In genomic region chr15:99712666-99713559, GRCm38 (mm10) we compare ENCODE assay signal across 14 mouse cellular contexts. TPM values are rescaled to one million over a fixed set of nuclear protein-coding genes. Genes with fewer than 3 reads are reported as not detected.
DNase-seq lines count a peak whose midpoint lies in the region; ATAC-seq and TF ChIP-seq lines count a peak whose summit lies in the region.
"Had no signal": no experiment of that assay in that cellular context is flagged by ENCODE, and none has a peak within 500 bp of the region (broad histone marks: within the 10 kb centered on the region; RNA-seq: fewer than 3 reads in every experiment).

No protein-coding gene starts in this region.

- no peak for ATAC-seq in forebrain, embryonic 13.5 days
- no peak for ATAC-seq in forebrain, embryonic 11.5 days (replicated peaks; ENCODE audit: low FRiP score)
- ATAC-seq in kidney, postnatal 0 days (replicated peaks; ENCODE audit: low FRiP score, low read depth) = peak; percentile 12; the same call in 1 of the 2 replicates
- no peak for ATAC-seq in hindbrain, embryonic 12.5 days (ENCODE audit: low FRiP score)
- ATAC-seq: activated CD4-positive, CD25-positive, alpha-beta regulatory T cell, adult 4 months had no signal

- no peak overlapping the region; the same call in 1 of the 2 replicates for H3K9ac ChIP-seq in forebrain, embryonic 13.5 days
- H3K9ac ChIP-seq in forebrain, embryonic 11.5 days (ENCODE audit: low read length) = no peak overlapping the region
- no peak overlapping the region for H3K9ac ChIP-seq in kidney, postnatal 0 days (ENCODE audit: low read depth, low read length)
- no peak overlapping the region for H3K9ac ChIP-seq in hindbrain, embryonic 12.5 days
- H3K9ac ChIP-seq: embryonic facial prominence, embryonic 12.5 days; limb, embryonic 15.5 days had no signal

- 69% methylated on average over 13 of the region's 13 CpGs for WGBS in forebrain, embryonic 13.5 days
- 72% methylated on average over 13 of the region's 13 CpGs for WGBS in forebrain, embryonic 11.5 days
- 50% methylated on average over 13 of the region's 13 CpGs for WGBS in kidney, postnatal 0 days
- 71% methylated on average over 13 of the region's 13 CpGs for WGBS in hindbrain, embryonic 12.5 days
- 63% methylated on average over 13 of the region's 13 CpGs for WGBS in lung, adult 2 months

- no peak for DNase-seq in forebrain, embryonic 11.5 days (ENCODE audit: low spot score)
- DNase-seq in kidney, postnatal 0 days (ENCODE audit: low spot score) = no peak
- DNase-seq in kidney, postnatal 36 days = no peak
- DNase-seq in ES-CJ7 (ENCODE audit: low read depth, low spot score) = peak; percentile 59
- no peak for DNase-seq in lung, adult 2 months
- DNase-seq in right cerebral cortex, postnatal 4 days = no peak
- DNase-seq: lung, postnatal 4 days; right cerebral cortex, postnatal 25 days had no signal

- no peak overlapping the region for H3K4me3 ChIP-seq in forebrain, embryonic 13.5 days
- H3K4me3 ChIP-seq in forebrain, embryonic 11.5 days (ENCODE audit: low read depth, low read length) = no peak overlapping the region
- H3K4me3 ChIP-seq in kidney, postnatal 0 days (replicated peaks; ENCODE audit: low read depth, low read length) = no peak overlapping the region
- no peak overlapping the region for H3K4me3 ChIP-seq in hindbrain, embryonic 12.5 days
- no peak overlapping the region for H3K4me3 ChIP-seq in lung, adult 2 months (replicated peaks; ENCODE audit: extremely low read depth, low read depth, low read length)
- H3K4me3 ChIP-seq: embryonic facial prominence, embryonic 12.5 days; limb, embryonic 15.5 days had no signal

- H3K27me3 ChIP-seq in forebrain, embryonic 13.5 days = no peaks in the 10 kb centered on the region
- no peaks in the 10 kb centered on the region for H3K27me3 ChIP-seq in forebrain, embryonic 11.5 days (ENCODE audit: control insufficient read depth, insufficient read depth, low read length)
- no peaks in the 10 kb centered on the region for H3K27me3 ChIP-seq in kidney, postnatal 0 days (ENCODE audit: insufficient read depth, low read length)
- no peaks in the 10 kb centered on the region for H3K27me3 ChIP-seq in hindbrain, embryonic 12.5 days
- H3K27me3 ChIP-seq: embryonic facial prominence, embryonic 12.5 days; limb, embryonic 15.5 days had no signal

- peaks cover 24% of the 10 kb centered on the region for H3K4me1 ChIP-seq in forebrain, embryonic 13.5 days
- 0 out of 2 replicates have a peak, but pooled peaks cover 2% of the 10 kb centered on the region for H3K4me1 ChIP-seq in forebrain, embryonic 11.5 days (replicated peaks; ENCODE audit: control insufficient read depth, insufficient read depth, low read length)
- H3K4me1 ChIP-seq in kidney, postnatal 0 days (replicated peaks; ENCODE audit: insufficient read depth, low read length) = peaks cover 10% of the 10 kb centered on the region
- peaks cover 23% of the 10 kb centered on the region for H3K4me1 ChIP-seq in hindbrain, embryonic 12.5 days
- no peaks in the 10 kb centered on the region for H3K4me1 ChIP-seq in lung, adult 2 months (ENCODE audit: control insufficient read depth, insufficient read depth, low read length)

- H3K4me2 ChIP-seq in forebrain, embryonic 13.5 days = no peak overlapping the region
- no peak overlapping the region for H3K4me2 ChIP-seq in forebrain, embryonic 11.5 days (ENCODE audit: low read depth, low read length, severe bottlenecking)
- no peak overlapping the region for H3K4me2 ChIP-seq in kidney, postnatal 0 days (ENCODE audit: low read length)
- H3K4me2 ChIP-seq in hindbrain, embryonic 12.5 days (replicated peaks) = no peak overlapping the region
- H3K4me2 ChIP-seq: embryonic facial prominence, embryonic 12.5 days; limb, embryonic 15.5 days had no signal

- no peak for TF ChIP-seq CTCF in kidney, postnatal 0 days (IDR thresholded peaks at IDR 0.05; ENCODE audit: low read depth)
- TF ChIP-seq CTCF in lung, adult 2 months (IDR thresholded peaks at IDR 0.05; ENCODE audit: insufficient read depth, low read length) = no peak

- H3K27ac ChIP-seq in forebrain, embryonic 13.5 days = peak overlapping the region; percentile 84
- H3K27ac ChIP-seq in forebrain, embryonic 11.5 days (ENCODE audit: low read depth, low read length) = no peak overlapping the region
- H3K27ac ChIP-seq in kidney, postnatal 0 days = 0 out of 2 replicates have a peak overlapping the region, but pooled peaks have one; percentile 8
- peak overlapping the region; percentile 44; the same call in 1 of the 2 replicates for H3K27ac ChIP-seq in hindbrain, embryonic 12.5 days
- H3K27ac ChIP-seq: embryonic facial prominence, embryonic 12.5 days; limb, embryonic 15.5 days had no signal

- peaks cover 78% of the 10 kb centered on the region for H3K36me3 ChIP-seq in forebrain, embryonic 13.5 days (ENCODE audit: poor library complexity, severe bottlenecking)
- peaks cover 12% of the 10 kb centered on the region; the same call in 1 of the 2 replicates for H3K36me3 ChIP-seq in forebrain, embryonic 11.5 days (ENCODE audit: control insufficient read depth, insufficient read depth, low read length)
- peaks cover 46% of the 10 kb centered on the region for H3K36me3 ChIP-seq in kidney, postnatal 0 days (ENCODE audit: insufficient read depth, low read length)
- peaks cover 84% of the 10 kb centered on the region for H3K36me3 ChIP-seq in hindbrain, embryonic 12.5 days

- no peak for TF ChIP-seq POLR2A in lung, adult 2 months (IDR thresholded peaks at IDR 0.05; ENCODE audit: borderline replicate concordance, extremely low read depth, low read depth, low read length)

- H3K9me3 ChIP-seq in forebrain, embryonic 13.5 days (replicated peaks) = no peaks in the 10 kb centered on the region
- no peaks in the 10 kb centered on the region for H3K9me3 ChIP-seq in forebrain, embryonic 11.5 days (ENCODE audit: control insufficient read depth, low read length)
- no peaks in the 10 kb centered on the region for H3K9me3 ChIP-seq in kidney, postnatal 0 days (replicated peaks; ENCODE audit: low read length)
- H3K9me3 ChIP-seq in hindbrain, embryonic 12.5 days (replicated peaks) = no peaks in the 10 kb centered on the region
- H3K9me3 ChIP-seq: embryonic facial prominence, embryonic 12.5 days; limb, embryonic 15.5 days had no signal

RNA-seq across cellular contexts. Expression of gene Gpd1, which starts 4.4 kb away (rescaled TPM):
- 1.2 and 1.3 TPM in 2 replicates for polyA plus RNA-seq in forebrain, embryonic 13.5 days (2015; fragmentation: Nextera tagmentation; extraction: Ambion mirVana)
- polyA plus RNA-seq in forebrain, embryonic 11.5 days (2014; fragmentation: Nextera tagmentation; extraction: Ambion mirVana) = 0.35 and 0.53 TPM in 2 replicates
- 46.1 and 54.1 TPM in 2 replicates for polyA plus RNA-seq in kidney, postnatal 0 days (2015; fragmentation: Nextera tagmentation; extraction: Ambion mirVana)
- polyA plus RNA-seq in hindbrain, embryonic 12.5 days (2016; fragmentation: Nextera tagmentation; extraction: Ambion mirVana) = 0.69 and 0.92 TPM in 2 replicates
- 55.2 and 114 TPM in 2 replicates for polyA plus RNA-seq in lung, adult 2 months (2012; rRNA removed)

RNA-seq across cellular contexts. Expression of gene Gm17349, which starts 7.6 kb away (rescaled TPM):
- polyA plus RNA-seq in forebrain, embryonic 13.5 days (2015; fragmentation: Nextera tagmentation; extraction: Ambion mirVana) = not detected in 2 replicates
- polyA plus RNA-seq in forebrain, embryonic 11.5 days (2014; fragmentation: Nextera tagmentation; extraction: Ambion mirVana) = not detected in 2 replicates
- not detected in 2 replicates for polyA plus RNA-seq in kidney, postnatal 0 days (2015; fragmentation: Nextera tagmentation; extraction: Ambion mirVana)
- polyA plus RNA-seq in hindbrain, embryonic 12.5 days (2016; fragmentation: Nextera tagmentation; extraction: Ambion mirVana) = not detected in 2 replicates
- polyA plus RNA-seq in lung, adult 2 months (2012; rRNA removed) = 1.0 TPM in 1 of 2 replicates, not detected in the other
- polyA plus RNA-seq: activated CD4-positive, CD25-positive, alpha-beta regulatory T cell, adult 4 months; embryonic facial prominence, embryonic 12.5 days; limb, embryonic 15.5 days; neural tube, embryonic 11.5 days had no signal

RNA-seq across cellular contexts. Expression of gene Smarcd1, which starts 11.0 kb away (rescaled TPM):
- polyA plus RNA-seq in forebrain, embryonic 13.5 days (2015; fragmentation: Nextera tagmentation; extraction: Ambion mirVana) = 118 and 130 TPM in 2 replicates
- polyA plus RNA-seq in forebrain, embryonic 11.5 days (2014; fragmentation: Nextera tagmentation; extraction: Ambion mirVana) = 134 and 142 TPM in 2 replicates
- polyA plus RNA-seq in kidney, postnatal 0 days (2015; fragmentation: Nextera tagmentation; extraction: Ambion mirVana) = 44.2 and 46.5 TPM in 2 replicates
- polyA plus RNA-seq in hindbrain, embryonic 12.5 days (2016; fragmentation: Nextera tagmentation; extraction: Ambion mirVana) = 123 and 141 TPM in 2 replicates
- 30.1 and 38.0 TPM in 2 replicates for polyA plus RNA-seq in lung, adult 2 months (2012; rRNA removed)

RNA-seq across cellular contexts. Expression of gene Cox14, which starts 12.5 kb away (rescaled TPM):
- polyA plus RNA-seq in forebrain, embryonic 13.5 days (2015; fragmentation: Nextera tagmentation; extraction: Ambion mirVana) = 177 and 190 TPM in 2 replicates
- 140 and 154 TPM in 2 replicates for polyA plus RNA-seq in forebrain, embryonic 11.5 days (2014; fragmentation: Nextera tagmentation; extraction: Ambion mirVana)
- 279 and 297 TPM in 2 replicates for polyA plus RNA-seq in kidney, postnatal 0 days (2015; fragmentation: Nextera tagmentation; extraction: Ambion mirVana)
- polyA plus RNA-seq in hindbrain, embryonic 12.5 days (2016; fragmentation: Nextera tagmentation; extraction: Ambion mirVana) = 152 and 156 TPM in 2 replicates
- polyA plus RNA-seq in lung, adult 2 months (2012; rRNA removed) = 168 and 205 TPM in 2 replicates

RNA-seq across cellular contexts. Expression of gene Asic1, which starts 42.7 kb away (rescaled TPM):
- polyA plus RNA-seq in forebrain, embryonic 13.5 days (2015; fragmentation: Nextera tagmentation; extraction: Ambion mirVana) = 15.1 and 17.0 TPM in 2 replicates
- polyA plus RNA-seq in forebrain, embryonic 11.5 days (2014; fragmentation: Nextera tagmentation; extraction: Ambion mirVana) = 3.9 and 5.3 TPM in 2 replicates
- polyA plus RNA-seq in kidney, postnatal 0 days (2015; fragmentation: Nextera tagmentation; extraction: Ambion mirVana) = 1.1 and 1.5 TPM in 2 replicates
- 48.6 and 61.6 TPM in 2 replicates for polyA plus RNA-seq in hindbrain, embryonic 12.5 days (2016; fragmentation: Nextera tagmentation; extraction: Ambion mirVana)
- polyA plus RNA-seq in lung, adult 2 months (2012; rRNA removed) = 0.18 and 0.19 TPM in 2 replicates

Comparison
In these comparisons a context has a peak if more than half of its experiments do, and no peak if none do; other contexts are left out.
1. RNA of gene Gpd1, which starts 4.4 kb away (polyA plus RNA-seq): 55.2 to 114 TPM in lung, adult 2 months and 46.1 to 54.1 TPM in kidney, postnatal 0 days; 1.2 to 1.3 TPM in forebrain, embryonic 13.5 days, 0.69 to 0.92 TPM in hindbrain, embryonic 12.5 days and 0.35 to 0.53 TPM in forebrain, embryonic 11.5 days; every median in the first group is over 10 times any median in the second.